Mouse (Mus musculus) heart, embryonic 13.5 days (tissue): ENCODE measurements around the gene Fcho1. TPM values are rescaled to one million over a fixed set of nuclear protein-coding genes. Genes with fewer than 3 reads are reported as not detected.

ENCODE experiments used
- ATAC-seq: fragments of 200-750 bp; cut with Nextera tagmentation; 2 replicates; pipeline ENCODE4 v1.8.0; 2017; ENCODE audit warnings: moderate TSS enrichment; ENCODE audit not compliant: insufficient number of reproducible peaks, low FRiP score, low TSS enrichment; ENCODE audit errors: extremely low read depth
- H3K27ac ChIP-seq: fragments of 300-500 bp; sonication (generic); replicated peaks from 2 replicates; pipeline ENCODE4 v1.5.1; 2015; ENCODE audit warnings: moderate library complexity, mild to moderate bottlenecking, inconsistent platforms
- H3K27me3 ChIP-seq: fragments of 300-500 bp; sonication (generic); replicated peaks from 2 replicates; pipeline ENCODE4 v1.6.1; 2015; ENCODE audit warnings: mild to moderate bottlenecking, inconsistent platforms
- H3K36me3 ChIP-seq: fragments of 300-500 bp; sonication (generic); 2 replicates; pipeline ENCODE4 v1.6.1; 2015; ENCODE audit warnings: mild to moderate bottlenecking, inconsistent platforms
- H3K4me1 ChIP-seq: fragments of 300-500 bp; sonication (generic); 2 replicates; pipeline ENCODE4 v1.6.1; 2015; ENCODE audit warnings: inconsistent platforms
- H3K4me2 ChIP-seq: fragments of 300-500 bp; sonication (generic); 2 replicates; pipeline ENCODE4 v1.6.1; 2015; ENCODE audit warnings: inconsistent platforms, mild to moderate bottlenecking, moderate library complexity
- H3K4me3 ChIP-seq: fragments of 300-500 bp; sonication (generic); 2 replicates; pipeline ENCODE4 v1.5.1; 2015; ENCODE audit warnings: moderate library complexity, mild to moderate bottlenecking, inconsistent platforms
- H3K9ac ChIP-seq: fragments of 300-500 bp; sonication (generic); 2 replicates; pipeline ENCODE4 v1.6.1; 2015; ENCODE audit warnings: inconsistent platforms, mild to moderate bottlenecking, moderate library complexity
- H3K9me3 ChIP-seq: fragments of 300-500 bp; sonication (generic); 2 replicates; pipeline ENCODE4 v1.6.1; 2016; ENCODE audit warnings: inconsistent platforms
- WGBS: fragments of 180-500 bp; shearing (Covaris S2); methylation state at CpG from one replicate; pipeline ENCODE4 v1.1.7; 2015; ENCODE audit warnings: mixed read lengths; 5-methylcytosine and 5-hydroxymethylcytosine counted together
- polyA plus RNA-seq: library from polyadenylated mRNA; unstranded; fragments of >200 nt; fragmentation: Nextera tagmentation; extraction: Ambion mirVana; gene quantifications from 2 replicates; pipeline ENCODE4 v1.2.1, GENCODE M21; 2015

The Fcho1 gene
- polyA plus RNA-seq, 1 experiment from 2014 or later, result 1.7 TPM

DNA sequence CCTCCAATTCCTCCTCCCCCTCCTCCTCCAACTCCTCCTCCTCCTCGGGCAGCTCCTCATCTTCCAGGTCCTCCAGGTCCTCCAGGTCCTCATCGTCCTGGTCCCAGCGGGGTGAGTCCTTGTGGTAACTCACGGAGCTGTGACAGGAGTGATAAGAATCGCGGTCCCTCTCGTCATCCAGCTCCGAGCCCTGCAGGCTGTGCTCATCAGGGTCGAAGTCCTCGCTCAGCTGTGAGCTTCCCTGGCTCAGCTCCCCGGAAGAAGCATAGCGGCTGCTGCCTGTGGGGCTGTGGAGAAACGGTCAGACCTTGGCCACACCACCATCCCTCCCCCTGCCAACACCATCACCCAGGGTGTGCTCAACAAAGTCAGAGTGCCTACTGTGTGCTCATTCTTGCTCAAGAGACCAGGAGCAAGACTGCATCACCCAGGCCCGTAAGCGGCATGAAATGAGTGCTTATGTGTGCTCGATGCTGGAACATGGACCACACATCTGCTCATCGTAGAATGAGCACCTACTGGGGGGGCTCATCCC is 66.9 kb downstream of the Fcho1 start:
- no peak overlapping the region for H3K4me2 ChIP-seq
- no peak overlapping the region for H3K4me3 ChIP-seq
- ATAC-seq, result no peak
- no peak overlapping the region for H3K27ac ChIP-seq
- 26% methylated on average over 17 of the region's 17 CpGs for WGBS
- H3K36me3 ChIP-seq, result no peaks in the 10 kb centered on the region
- no peak overlapping the region for H3K9ac ChIP-seq
- peaks cover 5% of the 10 kb centered on the region for H3K4me1 ChIP-seq
- H3K27me3 ChIP-seq, result peaks cover 98% of the 10 kb centered on the region
- no peaks in the 10 kb centered on the region for H3K9me3 ChIP-seq

Other genes starting within 250 kb of the Fcho1 start
- gene Ano8, start 239.8 kb downstream of the Fcho1 start, polyA plus RNA-seq, result 0.63 and 0.78 TPM in 2 replicates
- gene Gtpbp3, start 237.6 kb downstream of the Fcho1 start, polyA plus RNA-seq, result 11.6 and 12.6 TPM in 2 replicates
- gene Plvap, start 214.0 kb downstream of the Fcho1 start, polyA plus RNA-seq, result 133 and 135 TPM in 2 replicates
- 0.48 and 0.65 TPM in 2 replicates for gene Ccdc194, start 200.0 kb downstream of the Fcho1 start, polyA plus RNA-seq
- gene Bst2, start 188.3 kb downstream of the Fcho1 start, polyA plus RNA-seq, result 34.0 and 39.5 TPM in 2 replicates
- 58.8 and 59.5 TPM in 2 replicates for gene Mvb12a, start 182.8 kb downstream of the Fcho1 start, polyA plus RNA-seq
- gene Tmem221, start 166.8 kb downstream of the Fcho1 start, polyA plus RNA-seq, result 0.27 and 0.41 TPM in 2 replicates
- not detected in 2 replicates for gene Nxnl1, start 159.1 kb downstream of the Fcho1 start, polyA plus RNA-seq
- 18.2 and 18.3 TPM in 2 replicates for gene Slc27a1, start 156.8 kb downstream of the Fcho1 start, polyA plus RNA-seq
- gene Pgls, start 133.5 kb downstream of the Fcho1 start, polyA plus RNA-seq, result 169 and 172 TPM in 2 replicates
- gene Fam129c, start 128.1 kb downstream of the Fcho1 start, polyA plus RNA-seq, result 1.2 and 1.8 TPM in 2 replicates
- 54.8 and 58.3 TPM in 2 replicates for gene Colgalt1, start 114.7 kb downstream of the Fcho1 start, polyA plus RNA-seq
- 0.39 and 0.40 TPM in 2 replicates for gene Unc13a, start 54.0 kb downstream of the Fcho1 start, polyA plus RNA-seq
- 7.6 and 7.7 TPM in 2 replicates for gene Jak3, start 49.4 kb downstream of the Fcho1 start, polyA plus RNA-seq
- 1.5 and 2.1 TPM in 2 replicates for gene Insl3, start 36.5 kb downstream of the Fcho1 start, polyA plus RNA-seq
- gene B3gnt3, start 23.9 kb downstream of the Fcho1 start, polyA plus RNA-seq, result 2.8 and 3.3 TPM in 2 replicates
- 3.4 and 4.0 TPM in 2 replicates for gene Zfp709, start 156.3 kb upstream of the Fcho1 start, polyA plus RNA-seq
- gene Zfp882, start 182.9 kb upstream of the Fcho1 start, polyA plus RNA-seq, result 1.6 and 3.3 TPM in 2 replicates
- 23.8 and 25.1 TPM in 2 replicates for gene Zfp617, start 182.9 kb upstream of the Fcho1 start, polyA plus RNA-seq
- 11.1 and 11.2 TPM in 2 replicates for gene Zfp961, start 225.3 kb upstream of the Fcho1 start, polyA plus RNA-seq